Comparison of ENCODE assay signal across 8 mouse cellular contexts in genomic region chr3:157534786-157535415, GRCm38 (mm10). TPM values are rescaled to one million over a fixed set of nuclear protein-coding genes. Genes with fewer than 3 reads are reported as not detected.
DNase-seq lines count a peak whose midpoint lies in the region; ATAC-seq and TF ChIP-seq lines count a peak whose summit lies in the region.

No protein-coding gene starts in this region.

- no peak for TF ChIP-seq CTCF in G1E (IDR thresholded peaks at IDR 0.05; ENCODE audit: low read depth, low read length)

- H3K4me2 ChIP-seq in heart, embryonic 11.5 days, result peak overlapping the region; percentile 86
- H3K4me2 ChIP-seq in intestine, embryonic 16.5 days (ENCODE audit: low read depth, low read length), result peak overlapping the region; percentile 68
- peak overlapping the region; percentile 84 for H3K4me2 ChIP-seq in midbrain, embryonic 14.5 days (ENCODE audit: low read length)

- intact Hi-C loops in heart, postnatal 14 days (cut with DNase I), result no loop called here

- WGBS in heart, embryonic 11.5 days (ENCODE audit: insufficient replicate concordance), result 4% methylated on average over 15 of the region's 15 CpGs
- 3% methylated on average over 15 of the region's 15 CpGs for WGBS in intestine, embryonic 16.5 days
- 3% methylated on average over 15 of the region's 15 CpGs for WGBS in midbrain, embryonic 14.5 days

- peak; percentile 44 for ATAC-seq in heart, embryonic 11.5 days (replicated peaks; ENCODE audit: insufficient number of reproducible peaks, low FRiP score, low TSS enrichment)
- peak; percentile 66 for ATAC-seq in G1E (ENCODE audit: extremely low read depth, insufficient number of reproducible peaks, low FRiP score, poor library complexity, severe bottlenecking)
- peak; percentile 60 for ATAC-seq in intestine, embryonic 16.5 days
- peak; percentile 4; the same call in 1 of the 2 replicates for ATAC-seq in midbrain, embryonic 14.5 days (ENCODE audit: low FRiP score, low TSS enrichment)

- peaks cover 6% of the 10 kb centered on the region; the same call in 1 of the 2 replicates for H3K4me1 ChIP-seq in heart, embryonic 11.5 days (ENCODE audit: control insufficient read depth, insufficient read depth, low read length)
- peaks cover 12% of the 10 kb centered on the region for H3K4me1 ChIP-seq in G1E (ENCODE audit: insufficient read depth, low read depth, low read length)
- peaks cover 7% of the 10 kb centered on the region for H3K4me1 ChIP-seq in intestine, embryonic 16.5 days (ENCODE audit: control insufficient read depth, insufficient read depth, low read length)
- H3K4me1 ChIP-seq in midbrain, embryonic 14.5 days (ENCODE audit: control insufficient read depth, insufficient read depth, low read length), result peaks cover 12% of the 10 kb centered on the region

- peak overlapping the region; percentile 88 for H3K4me3 ChIP-seq in heart, embryonic 11.5 days (ENCODE audit: low read depth, low read length)
- H3K4me3 ChIP-seq in G1E (ENCODE audit: low read depth, low read length), result peak overlapping the region; percentile 91
- peak overlapping the region; percentile 74 for H3K4me3 ChIP-seq in intestine, embryonic 16.5 days (ENCODE audit: low read length)
- H3K4me3 ChIP-seq in midbrain, embryonic 14.5 days (replicated peaks; ENCODE audit: low read depth, low read length), result peak overlapping the region; percentile 94

- peaks cover 9% of the 10 kb centered on the region for H3K36me3 ChIP-seq in heart, embryonic 11.5 days (ENCODE audit: control insufficient read depth, insufficient read depth, low read length)
- H3K36me3 ChIP-seq in G1E (replicated peaks), result peaks cover 21% of the 10 kb centered on the region
- peaks cover 6% of the 10 kb centered on the region; the same call in 1 of the 2 replicates for H3K36me3 ChIP-seq in intestine, embryonic 16.5 days (ENCODE audit: control insufficient read depth, insufficient read depth, low read length)
- H3K36me3 ChIP-seq in midbrain, embryonic 14.5 days (ENCODE audit: control insufficient read depth, insufficient read depth, low read length), result peaks cover 19% of the 10 kb centered on the region

- H3K27me3 ChIP-seq in heart, embryonic 11.5 days (ENCODE audit: control insufficient read depth, insufficient read depth, low read length), result peaks cover 18% of the 10 kb centered on the region
- H3K27me3 ChIP-seq in G1E (ENCODE audit: insufficient read depth, low read length), result no peaks in the 10 kb centered on the region
- H3K27me3 ChIP-seq in intestine, embryonic 16.5 days (replicated peaks; ENCODE audit: control insufficient read depth, insufficient read depth, low read length), result peaks cover 11% of the 10 kb centered on the region
- peaks cover 30% of the 10 kb centered on the region for H3K27me3 ChIP-seq in midbrain, embryonic 14.5 days (ENCODE audit: control insufficient read depth, insufficient read depth, low read length)

- peak overlapping the region; percentile 82 for H3K9ac ChIP-seq in heart, embryonic 11.5 days (ENCODE audit: low read depth, low read length)
- H3K9ac ChIP-seq in intestine, embryonic 16.5 days (ENCODE audit: low read depth, low read length), result peak overlapping the region; percentile 87
- peak overlapping the region; percentile 85 for H3K9ac ChIP-seq in midbrain, embryonic 14.5 days (replicated peaks; ENCODE audit: low read length)

- H3K27ac ChIP-seq in heart, embryonic 11.5 days (ENCODE audit: low read depth, low read length), result peak overlapping the region; percentile 94
- H3K27ac ChIP-seq in intestine, embryonic 16.5 days (ENCODE audit: low read length), result peak overlapping the region; percentile 79
- H3K27ac ChIP-seq in midbrain, embryonic 14.5 days (replicated peaks; ENCODE audit: low read depth, low read length), result peak overlapping the region; percentile 96

- no peaks in the 10 kb centered on the region for H3K9me3 ChIP-seq in heart, embryonic 11.5 days (replicated peaks; ENCODE audit: control insufficient read depth, low read length)
- H3K9me3 ChIP-seq in G1E (replicated peaks), result no peaks in the 10 kb centered on the region
- H3K9me3 ChIP-seq in intestine, embryonic 16.5 days (ENCODE audit: control insufficient read depth, low read length), result no peaks in the 10 kb centered on the region
- H3K9me3 ChIP-seq in midbrain, embryonic 14.5 days (ENCODE audit: control insufficient read depth, low read length), result no peaks in the 10 kb centered on the region

- DNase-seq in heart, postnatal 14 days, result no peak
- DNase-seq in G1E (ENCODE audit: low spot score), result no peak
- peak; percentile 20 for DNase-seq in fibroblast of lung, adult 2 months (ENCODE audit: low read depth)
- no peak for DNase-seq in midbrain, embryonic 14.5 days
- DNase-seq in ovary, adult 18-20 months (ENCODE audit: low spot score), result no peak
- no peak for DNase-seq in testis, postnatal 14 days (ENCODE audit: low spot score)

RNA-seq across cellular contexts. Expression of gene Zranb2, which starts 0.9 kb away (rescaled TPM):
- polyA plus RNA-seq in heart, embryonic 11.5 days (2014; fragmentation: Nextera tagmentation; extraction: Ambion mirVana), result 85.6 and 99.7 TPM in 2 replicates
- total RNA-seq in heart, postnatal 14 days (2021), result 10 to 100 TPM; 45.0 to 46.9 TPM
- total RNA-seq in G1E (2014; fragmentation: Nextera tagmentation), result 125 and 126 TPM in 2 replicates
- total RNA-seq in G1E (2017), result 227 and 245 TPM in 2 replicates
- 7.2 and 13.7 TPM in 2 replicates for polyA plus RNA-seq in G1E (2012)
- 67.5 and 77.2 TPM in 2 replicates for polyA plus RNA-seq in intestine, embryonic 16.5 days (2015; fragmentation: Nextera tagmentation; extraction: Ambion mirVana)
- 120 and 121 TPM in 2 replicates for polyA plus RNA-seq in midbrain, embryonic 14.5 days (2014; fragmentation: Nextera tagmentation; extraction: Ambion mirVana)

RNA-seq across cellular contexts. Expression of gene Ptger3, which starts 31.8 kb away (rescaled TPM):
- polyA plus RNA-seq in heart, embryonic 11.5 days (2014; fragmentation: Nextera tagmentation; extraction: Ambion mirVana), result 2.0 and 2.8 TPM in 2 replicates
- total RNA-seq in heart, postnatal 14 days (2021), result 1 to 10 TPM in 1 of 2 experiments, under 1 TPM in 1; 0.59 to 1.1 TPM
- total RNA-seq in G1E (2014; fragmentation: Nextera tagmentation) (not detected in 2 replicates), G1E (2017) (0.06 and 0.22 TPM in 2 replicates)
- 0.02 TPM in 1 of 2 replicates, not detected in the other for polyA plus RNA-seq in G1E (2012)
- polyA plus RNA-seq in intestine, embryonic 16.5 days (2015; fragmentation: Nextera tagmentation; extraction: Ambion mirVana), result 12.9 and 14.1 TPM in 2 replicates
- 2.0 and 2.6 TPM in 2 replicates for polyA plus RNA-seq in midbrain, embryonic 14.5 days (2014; fragmentation: Nextera tagmentation; extraction: Ambion mirVana)

Comparison
In these comparisons a context has a peak if more than half of its experiments do, and no peak if none do; other contexts are left out.
1. ATAC-seq: peak in every context shown above with its lines; median percentile 66 in G1E; 60 in intestine, embryonic 16.5 days; 44 in heart, embryonic 11.5 days; 4 in midbrain, embryonic 14.5 days.